Comparison of ENCODE assay signal across 9 mouse cellular contexts in genomic region chr4:106970786-106971185, GRCm38 (mm10).
DNase-seq lines count a peak whose midpoint lies in the region; ATAC-seq and TF ChIP-seq lines count a peak whose summit lies in the region.
"Had no signal": no experiment of that assay in that cellular context is flagged by ENCODE, and none has a peak within 500 bp of the region (broad histone marks: within the 10 kb centered on the region; RNA-seq: fewer than 3 reads in every experiment).

No protein-coding gene starts in this region.

- dilution Hi-C loops in CH12.LX (cut with MboI; ENCODE audit: extremely low pct_ligation_motif_present, extremely low pct_unique_long_range_greater_than_20kb, low sequenced_read_pairs): no loop called here

- no peak overlapping the region for H3K4me2 ChIP-seq in liver, embryonic 11.5 days
- no peak overlapping the region for H3K4me2 ChIP-seq in CH12.LX (ENCODE audit: insufficient read depth, low read depth, poor library complexity, severe bottlenecking)
- no peak overlapping the region for H3K4me2 ChIP-seq in intestine, embryonic 15.5 days (replicated peaks)

- no peak overlapping the region for H3K9ac ChIP-seq in liver, embryonic 11.5 days (ENCODE audit: low read depth, low read length)
- no peak overlapping the region for H3K9ac ChIP-seq in CH12.LX (ENCODE audit: insufficient read depth, low read depth)
- no peak overlapping the region for H3K9ac ChIP-seq in intestine, embryonic 15.5 days

- no peak for TF ChIP-seq EP300 in CH12.LX (IDR thresholded peaks at IDR 0.05; ENCODE audit: low read length)

- H3K27ac ChIP-seq in liver, embryonic 11.5 days (ENCODE audit: low read depth, low read length): no peak overlapping the region
- H3K27ac ChIP-seq in CH12.LX (ENCODE audit: insufficient read depth, low read depth): peak overlapping the region; percentile 44
- 0 out of 2 replicates have a peak overlapping the region, but pooled peaks have one; percentile 6 for H3K27ac ChIP-seq in intestine, embryonic 15.5 days
- peak overlapping the region; percentile 18; the same call in 1 of the 2 replicates for H3K27ac ChIP-seq in small intestine, adult 2 months (ENCODE audit: insufficient read depth, low read depth, low read length)

- H3K4me3 ChIP-seq in liver, embryonic 11.5 days (ENCODE audit: low read depth, low read length): no peak overlapping the region
- H3K4me3 ChIP-seq in CH12.LX (replicated peaks in 1 of 3; ENCODE audit: low read depth in 2 of 3, low read length in 2 of 3, poor library complexity in 1 of 3): no peak overlapping the region
- H3K4me3 ChIP-seq in intestine, embryonic 15.5 days (replicated peaks): no peak overlapping the region
- H3K4me3 ChIP-seq in small intestine, adult 2 months (ENCODE audit: low read depth, low read length): no peak overlapping the region

- TF ChIP-seq RAD21 in CH12.LX (IDR thresholded peaks at IDR 0.05; ENCODE audit: low read depth, low read length): no peak

- H3K36me3 ChIP-seq in liver, embryonic 11.5 days (ENCODE audit: control insufficient read depth, insufficient read depth, low read length): no peaks in the 10 kb centered on the region
- peaks cover under 1 to 37% of the 10 kb centered on the region in 2 experiments for H3K36me3 ChIP-seq in CH12.LX (replicated peaks in 1 of 2; ENCODE audit: control insufficient read depth in 1 of 2, insufficient read depth in 1 of 2, low read length in 1 of 2)
- H3K36me3 ChIP-seq in intestine, embryonic 15.5 days: no peaks in the 10 kb centered on the region
- H3K36me3 ChIP-seq in small intestine, adult 2 months (ENCODE audit: control insufficient read depth, insufficient read depth, low read length): no peaks in the 10 kb centered on the region

- no peak for TF ChIP-seq POLR2A in CH12.LX (IDR thresholded peaks at IDR 0.05; ENCODE audit: low read depth, low read length)
- no peak for TF ChIP-seq POLR2A in small intestine, adult 2 months (IDR thresholded peaks at IDR 0.05; ENCODE audit: low read depth, low read length)

- in situ Hi-C loops in CH12.LX (cut with MboI; ENCODE audit: low pct_ligation_motif_present, low pct_unique_long_range_greater_than_20kb, low sequenced_read_pairs): no loop called here

- H3K79me2 ChIP-seq in CH12.LX (replicated peaks; ENCODE audit: control insufficient read depth, extremely low read depth, insufficient read depth, poor library complexity, severe bottlenecking): peaks cover 13% of the 10 kb centered on the region

- no peak for DNase-seq in liver, embryonic 11.5 days (ENCODE audit: low spot score)
- no peak for DNase-seq in liver
- DNase-seq in CH12.LX (ENCODE audit: extremely low read depth): peak; percentile 78
- DNase-seq in left cerebral cortex, adult 11 months (ENCODE audit: low spot score): no peak
- DNase-seq in right cerebral cortex, adult 2 months (ENCODE audit: low spot score in 2 of 2): no peak
- DNase-seq in urinary bladder, postnatal 14 days (ENCODE audit: low spot score): no peak
- DNase-seq: cerebellum, postnatal 25 days had no signal

- H3K9me3 ChIP-seq in liver, embryonic 11.5 days (ENCODE audit: control insufficient read depth, low read length): no peaks in the 10 kb centered on the region
- H3K9me3 ChIP-seq in CH12.LX (replicated peaks; ENCODE audit: low read length): no peaks in the 10 kb centered on the region
- H3K9me3 ChIP-seq in intestine, embryonic 15.5 days: no peaks in the 10 kb centered on the region

- peaks cover 21% of the 10 kb centered on the region for H3K4me1 ChIP-seq in liver, embryonic 11.5 days (replicated peaks; ENCODE audit: control insufficient read depth, insufficient read depth, low read length)
- peaks cover 69 to 100% of the 10 kb centered on the region in 2 experiments for H3K4me1 ChIP-seq in CH12.LX (ENCODE audit: control insufficient read depth in 1 of 2, insufficient read depth in 2 of 2)
- H3K4me1 ChIP-seq in intestine, embryonic 15.5 days (replicated peaks): peaks cover 35% of the 10 kb centered on the region
- H3K4me1 ChIP-seq in small intestine, adult 2 months (ENCODE audit: control insufficient read depth, insufficient read depth, insufficient read length, low read length): peaks cover 4% of the 10 kb centered on the region

- no peak for TF ChIP-seq CTCF in CH12.LX (conservative IDR thresholded peaks at IDR 0.05 in 1 of 2, IDR thresholded peaks at IDR 0.05 in 1 of 2; ENCODE audit: low read depth in 2 of 2, low read length in 2 of 2)
- no peak for TF ChIP-seq CTCF in small intestine, adult 2 months (IDR thresholded peaks at IDR 0.05; ENCODE audit: extremely low read depth, insufficient read length, insufficient replicate concordance, low read depth, low read length)

- no peaks in the 10 kb centered on the region for H3K27me3 ChIP-seq in liver, embryonic 11.5 days (replicated peaks; ENCODE audit: control insufficient read depth, insufficient read depth, low read length)
- no peaks in the 10 kb centered on the region for H3K27me3 ChIP-seq in CH12.LX (replicated peaks)
- H3K27me3 ChIP-seq in intestine, embryonic 15.5 days (replicated peaks): no peaks in the 10 kb centered on the region
- no peaks in the 10 kb centered on the region for H3K27me3 ChIP-seq in small intestine, adult 2 months (ENCODE audit: control insufficient read depth, insufficient read depth, low read length)

- ATAC-seq in liver, embryonic 11.5 days (replicated peaks; ENCODE audit: low FRiP score): 0 out of 2 replicates have a peak, but pooled peaks have one; percentile 6
- ATAC-seq in intestine, embryonic 15.5 days: no peak

- 58% methylated on average over 7 of the region's 7 CpGs for WGBS in liver, embryonic 11.5 days
- 63% methylated on average over 7 of the region's 7 CpGs for WGBS in intestine, embryonic 15.5 days
- WGBS in small intestine, adult 2 months: 75% methylated on average over 7 of the region's 7 CpGs

TF ChIP-seq in CH12.LX, 34 proteins besides CTCF, POLR2A, EP300 and RAD21:
- TF ChIP-seq ELF1 (IDR thresholded peaks at IDR 0.05; ENCODE audit: low read depth, low read length) (0 out of 2 replicates have a peak, but pooled peaks have one; percentile 29), E2F4 (IDR thresholded peaks at IDR 0.05; ENCODE audit: insufficient replicate concordance, low read depth, low read length) (no peak), MEF2A (IDR thresholded peaks at IDR 0.05; ENCODE audit: borderline replicate concordance, low read depth, low read length) (0 out of 2 replicates have a peak, but pooled peaks have one; percentile 40), IRF4 (IDR thresholded peaks at IDR 0.05; ENCODE audit: low read depth, low read length) (peak; percentile 32; the same call in 1 of the 2 replicates), ETS1 (conservative IDR thresholded peaks at IDR 0.05; ENCODE audit: low read depth, low read length) (peak; percentile 60)
